Mouse (Mus musculus) Patski (cell line): ENCODE measurements around the gene Naif1. TPM values are rescaled to one million over a fixed set of nuclear protein-coding genes. Genes with fewer than 3 reads are reported as not detected.

Source experiments
- ATAC-seq: fragments of 100-300 bp; one replicate; pipeline ENCODE4 v1.8.0; 2021
- CTCF ChIA-PET: fragments of 350-600 bp; sonication (Branson Sonifier 250); formaldehyde crosslinking; loops from one replicate; lab custom pipeline; 2022; ENCODE audit warnings: inconsistent platforms; lab: Charles Lee
- POLR2A ChIA-PET: fragments of 350-600 bp; sonication (Branson Sonifier 250); formaldehyde crosslinking; loops from one replicate; lab custom pipeline; 2022; ENCODE audit warnings: antibody characterized with exemption, inconsistent platforms; lab: Charles Lee
- DNase-seq: peaks from one replicate; pipeline ENCODE4 v3.0.0-alpha.2; 2011; ENCODE audit warnings: low read depth, low spot score
- H3K27me3 ChIP-seq: fragments of 371-371 bp; one replicate; pipeline ENCODE4 v1.5.1; 2021
- CTCF ChIP-seq: fragments of 100-300 bp; IDR thresholded peaks from one replicate; pipeline ENCODE4 v1.5.1; 2021
- in situ Hi-C: fragments of 300-500 bp; cut with MboI; formaldehyde crosslinking; loops from 3 replicates; pipeline ENCODE4 v1.11.1; 2018; ENCODE audit warnings: low pct_unique_long_range_greater_than_20kb, mixed read lengths
- polyA plus RNA-seq: library from polyadenylated mRNA; unstranded; gene quantifications from one replicate; pipeline ENCODE4 v1.2.3, GENCODE M21; 2021

Naif1 gene
- polyA plus RNA-seq, 1 experiment from 2014 or later, result 5.9 TPM

- ChIA-PET POLR2A (no interaction called here), CTCF (interaction anchor here (1.1 to 2.7 kb wide), 3 partner anchors 8 to 18 kb away, joined by 4 to 20 read pairs (median 5); no protein-coding TSS in a partner anchor)
- ATAC-seq, result no peak
- in situ Hi-C loops, result no loop called here
- TF ChIP-seq CTCF, result no peak
- H3K27me3 ChIP-seq, result no peaks in the 10 kb centered on the region
- no peak for DNase-seq
These were observed 11.1 kb upstream of the Naif1 start for GRCm38 (mm10) chr2:32439177-32439576.

- ATAC-seq (no peak), DNase-seq (no peak)
- ChIA-PET CTCF (interaction anchor here (0.8 to 1.2 kb wide), 3 partner anchors 11 to 47 kb away, joined by 3 read pairs; no protein-coding TSS in a partner anchor), POLR2A (no interaction called here)
- no peak for TF ChIP-seq CTCF
- no peaks in the 10 kb centered on the region for H3K27me3 ChIP-seq
- in situ Hi-C loops, result no loop called here
These were observed 10.1 kb upstream of the Naif1 start for GRCm38 (mm10) chr2:32440164-32440563.

GRCm38 (mm10) chr2:32440632-32441031 is 9.6 kb upstream of the Naif1 start:
- no peaks in the 10 kb centered on the region for H3K27me3 ChIP-seq
- ChIA-PET POLR2A (no interaction called here), CTCF (interaction anchor here (0.9 to 1.2 kb wide), 2 partner anchors 11 to 17 kb away, joined by 3 read pairs; no protein-coding TSS in a partner anchor)
- DNase-seq (no peak), ATAC-seq (no peak)
- TF ChIP-seq CTCF, result no peak
- in situ Hi-C loops, result no loop called here

DNA sequence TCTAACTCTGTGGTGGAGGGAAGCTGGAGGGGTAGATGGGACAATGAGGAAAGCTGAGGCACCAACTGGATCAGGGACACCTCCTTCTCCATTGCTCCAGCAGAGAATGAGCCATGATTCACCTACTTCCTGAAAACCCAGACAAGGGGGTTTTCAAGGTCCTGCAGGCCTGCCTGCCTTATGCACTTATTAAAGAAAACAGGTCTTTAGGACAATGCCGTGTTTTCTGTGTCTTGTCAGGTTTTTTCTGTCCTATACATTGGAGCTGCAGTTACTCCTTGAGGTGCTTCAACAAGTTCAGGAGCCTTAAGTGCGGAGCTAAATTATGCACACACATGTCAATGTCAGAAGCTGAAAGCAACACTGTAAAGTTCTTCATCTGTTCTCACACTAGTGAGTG is 8.7 kb upstream of the Naif1 start:
- ChIA-PET CTCF (interaction anchor here (1.2 kb wide), 1 partner anchor 37 kb away, joined by 3 read pairs; no protein-coding TSS in a partner anchor), POLR2A (interaction anchor here (0.9 kb wide), 1 partner anchor 44 kb away, joined by 3 read pairs; no protein-coding TSS in a partner anchor)
- TF ChIP-seq CTCF, result no peak
- DNase-seq, result no peak
- in situ Hi-C loops, result no loop called here
- ATAC-seq, result no peak
- no peaks in the 10 kb centered on the region for H3K27me3 ChIP-seq

GRCm38 (mm10) chr2:32445535-32445934 is 4.7 kb upstream of the Naif1 start:
- CTCF ChIA-PET, result interaction anchor here (1.0 to 4.4 kb wide), 6 partner anchors 8 to 58 kb away, joined by 3 to 20 read pairs (median 3); no protein-coding TSS in a partner anchor
- POLR2A ChIA-PET, result interaction anchor here (0.9 to 1.2 kb wide), 2 partner anchors 20 to 24 kb away, joined by 3 read pairs; no protein-coding TSS in a partner anchor
- no peak for ATAC-seq
- no peak for DNase-seq
- in situ Hi-C loops, result no loop called here
- TF ChIP-seq CTCF, result no peak
- H3K27me3 ChIP-seq, result no peaks in the 10 kb centered on the region

DNA sequence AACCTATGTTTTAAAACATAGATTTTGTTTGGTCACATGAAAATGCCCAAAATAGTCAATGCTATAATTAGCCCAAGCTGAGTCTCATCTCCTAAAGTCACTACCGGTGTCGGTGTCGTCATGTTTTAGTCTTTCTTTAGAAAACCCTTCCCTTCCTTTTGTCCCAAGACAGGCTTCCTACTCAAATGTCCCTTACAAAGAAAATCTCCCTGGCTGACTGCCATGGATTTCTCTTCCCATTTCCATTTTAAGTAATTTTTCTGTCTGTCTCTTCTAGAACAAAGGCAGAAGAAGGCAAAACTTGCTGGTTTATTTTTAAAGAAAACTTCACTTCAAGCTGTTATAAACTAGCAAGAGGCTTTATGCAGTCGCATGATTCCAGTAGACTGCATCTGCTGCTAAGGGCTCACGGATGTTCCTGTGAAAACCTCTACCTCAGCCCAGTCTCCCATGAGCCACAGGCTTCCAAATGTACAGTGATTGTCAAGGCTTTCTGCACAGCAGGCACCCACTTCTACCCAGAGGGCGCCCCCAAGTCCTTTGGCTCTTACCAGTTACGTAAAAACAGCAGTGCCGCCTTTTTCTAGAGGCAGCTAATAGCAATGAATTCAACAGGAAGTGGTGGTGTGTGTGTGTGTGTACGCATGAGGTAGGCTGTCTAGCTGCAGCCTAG is 2.9 kb upstream of the Naif1 start:
- no peaks in the 10 kb centered on the region for H3K27me3 ChIP-seq
- no peak for TF ChIP-seq CTCF
- DNase-seq, result no peak
- in situ Hi-C loops, result no loop called here
- CTCF ChIA-PET, result interaction anchor here (1.4 to 4.4 kb wide), 4 partner anchors 10 to 42 kb away, joined by 3 to 20 read pairs (median 4); no protein-coding TSS in a partner anchor
- no peak for ATAC-seq
- POLR2A ChIA-PET, result interaction anchor here (1.0 kb wide), 1 partner anchor 12 kb away, joined by 8 read pairs; no protein-coding TSS in a partner anchor

DNA sequence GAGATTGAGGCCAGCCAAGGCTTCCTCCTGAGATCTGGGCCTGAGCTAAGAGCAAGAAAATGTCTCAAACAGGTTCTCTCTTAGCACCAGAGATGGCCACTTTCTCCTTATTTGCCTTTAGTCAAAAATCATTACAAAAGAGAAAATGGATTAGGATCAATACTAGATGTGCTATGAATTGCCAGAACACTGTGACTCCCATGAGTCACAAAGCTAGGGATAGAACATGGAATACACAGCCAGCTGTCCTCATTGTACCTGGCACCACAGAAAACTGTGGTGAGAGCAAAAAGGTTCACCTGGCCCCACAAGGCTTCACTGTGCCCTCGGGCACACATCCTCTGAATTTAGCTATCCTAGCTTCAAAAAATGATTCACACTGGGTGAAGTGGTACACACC is 1.8 kb upstream of the Naif1 start:
- CTCF ChIA-PET, result interaction anchor here (1.2 to 4.4 kb wide), 6 partner anchors 11 to 44 kb away, joined by 3 to 20 read pairs (median 4); no protein-coding TSS in a partner anchor
- POLR2A ChIA-PET, result interaction anchor here (0.6 to 1.6 kb wide), 3 partner anchors 11 to 47 kb away, joined by 3 to 4 read pairs (median 4); no protein-coding TSS in a partner anchor
- DNase-seq (no peak), ATAC-seq (no peak)
- H3K27me3 ChIP-seq, result no peaks in the 10 kb centered on the region
- in situ Hi-C loops, result no loop called here
- no peak for TF ChIP-seq CTCF

GRCm38 (mm10) chr2:32450881-32451844 is 906 bp downstream of the Naif1 start, which contains the start of gene Slc25a25:
TSS of gene Slc25a25 (minus strand) at chr2:32451445.
- ATAC-seq (peak; percentile 81), DNase-seq (peak; percentile 83)
- TF ChIP-seq CTCF, result no peak
- CTCF ChIA-PET, result interaction anchor here (1.2 to 3.0 kb wide), 2 partner anchors 14 to 36 kb away, joined by 4 to 9 read pairs; no protein-coding TSS in a partner anchor
- POLR2A ChIA-PET, result interaction anchor here (1.1 to 1.2 kb wide), 2 partner anchors 26 to 121 kb away, joined by 3 read pairs; no protein-coding TSS in a partner anchor
- no peaks in the 10 kb centered on the region for H3K27me3 ChIP-seq
- in situ Hi-C loops, result loop anchor here (5.0 kb wide), 1 partner anchor 34 kb away; no protein-coding TSS in a partner anchor

DNA sequence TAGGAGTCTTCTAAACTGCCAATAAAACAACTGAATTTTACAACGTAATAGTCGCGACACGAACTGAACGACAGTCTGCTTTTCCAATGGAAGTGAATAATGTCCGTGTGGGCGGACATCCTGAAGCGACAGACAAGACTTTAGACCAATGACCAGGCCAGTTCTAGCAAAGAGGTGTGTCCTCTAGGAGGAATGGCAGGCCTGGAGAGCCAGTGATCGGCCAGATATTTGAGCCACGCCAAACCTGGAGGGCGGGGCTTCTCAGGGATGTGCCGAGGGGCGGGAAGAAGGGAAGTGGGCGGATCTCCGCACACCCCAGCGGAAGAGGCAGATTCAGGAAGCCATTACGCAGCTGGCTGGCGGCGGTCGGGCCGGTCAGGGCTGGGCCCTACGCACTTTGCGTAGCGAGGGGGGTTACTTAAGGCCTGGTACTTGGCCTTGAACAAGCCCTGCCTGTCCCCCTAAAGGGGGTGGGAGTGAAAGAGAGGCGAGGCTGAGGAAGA is 1.7 kb downstream of the Naif1 start:
- ATAC-seq (peak; percentile 93), DNase-seq (peak; percentile 96)
- no peak for TF ChIP-seq CTCF
- CTCF ChIA-PET, result interaction anchor here (0.9 to 3.0 kb wide), 4 partner anchors 15 to 47 kb away, joined by 3 to 9 read pairs (median 4); no protein-coding TSS in a partner anchor
- in situ Hi-C loops, result loop anchor here (5.0 kb wide), 1 partner anchor 35 kb away; no protein-coding TSS in a partner anchor
- POLR2A ChIA-PET, result interaction anchor here (1.1 to 1.2 kb wide), 2 partner anchors 27 to 121 kb away, joined by 3 read pairs; no protein-coding TSS in a partner anchor
- no peaks in the 10 kb centered on the region for H3K27me3 ChIP-seq
